Mouse (Mus musculus) liver, adult 2 months (tissue): ENCODE data around the gene Trappc12.

Experiments used
- CTCF ChIP-seq: fragments of 200-500 bp; IDR thresholded peaks from 2 replicates; pipeline ENCODE4 v1.5.1; 2011; ENCODE audit warnings: low read depth, low read length, control low read depth
- POLR2A ChIP-seq: fragments of 200-500 bp; IDR thresholded peaks from 2 replicates; pipeline ENCODE4 v1.6.1; 2011; ENCODE audit warnings: low read length, control low read depth; ENCODE audit not compliant: insufficient read depth; ENCODE audit errors: extremely low read depth

DNA sequence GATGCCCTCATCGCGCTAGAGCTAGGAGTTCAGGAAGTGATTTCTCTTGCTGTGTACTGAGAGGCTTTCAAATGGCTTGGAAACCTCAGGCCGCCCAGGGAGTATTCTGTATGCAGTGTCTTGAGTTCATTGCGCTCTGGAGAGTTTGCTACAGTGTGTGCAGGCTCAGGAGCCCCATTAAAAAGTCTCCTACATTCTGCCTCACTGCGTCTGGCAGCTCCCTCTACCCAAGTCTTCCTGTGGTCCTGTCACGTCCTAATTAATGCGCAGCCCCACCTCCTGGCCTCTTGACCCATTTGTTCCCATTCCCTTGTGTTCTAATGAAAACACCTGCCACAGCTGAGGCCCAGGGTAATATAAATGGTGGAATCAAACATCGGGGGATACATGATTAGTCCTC is 34.6 kb upstream of the Trappc12 start:
- TF ChIP-seq CTCF (no peak), POLR2A (no peak)
